Comparison of ENCODE assay signal across 18 mouse cellular contexts in the genomic region with DNA sequence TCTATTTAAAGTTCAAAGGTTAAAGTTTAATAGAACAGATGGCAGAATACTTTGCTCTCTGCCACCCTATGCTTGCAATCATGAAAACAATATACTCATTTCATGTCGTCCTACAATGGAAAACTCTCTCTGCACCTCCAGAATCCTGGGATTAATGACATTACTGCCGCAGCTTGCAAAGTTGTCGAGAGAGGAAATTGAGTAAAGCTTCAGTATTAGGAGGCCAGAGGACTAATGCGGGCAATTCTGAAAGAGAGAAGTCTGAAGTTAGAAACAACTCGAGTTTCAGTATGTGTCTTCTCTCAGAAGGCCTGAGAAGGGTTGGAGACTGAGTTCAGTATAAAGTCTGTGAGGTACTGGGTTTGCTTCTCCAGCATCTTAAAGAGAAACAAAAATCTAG.
DNase-seq lines count a peak whose midpoint lies in the region; TF ChIP-seq lines count a peak whose summit lies in the region.
"Had no signal": no experiment of that assay in that cellular context is flagged by ENCODE, and none has a peak within 500 bp of the region (broad histone marks: within the 10 kb centered on the region; RNA-seq: fewer than 3 reads in every experiment).

No protein-coding gene starts in this region.

- H3K79me2 ChIP-seq in liver, adult 2 months (ENCODE audit: control insufficient read depth, insufficient read depth, low read length), result peaks cover 14% of the 10 kb centered on the region; the same call in 1 of the 2 replicates

- 32% methylated on average over 5 of the region's 5 CpGs for WGBS in liver, adult 2 months

- peaks cover 26% of the 10 kb centered on the region for H3K4me1 ChIP-seq in liver, adult 2 months (ENCODE audit: control insufficient read depth, insufficient read depth, low read length)
- peaks cover 37% of the 10 kb centered on the region for H3K4me1 ChIP-seq in bone marrow macrophage, adult 2 months (ENCODE audit: control insufficient read depth, insufficient read depth, low read length)

- TF ChIP-seq POLR2A in liver, adult 2 months (IDR thresholded peaks at IDR 0.05; ENCODE audit: extremely low read depth, insufficient read depth, low read length), result no peak
- TF ChIP-seq POLR2A in bone marrow macrophage, adult 2 months (IDR thresholded peaks at IDR 0.05; ENCODE audit: borderline replicate concordance, low read depth, low read length), result no peak

- TF ChIP-seq CTCF in gastrocnemius, adult 2 months (IDR thresholded peaks at IDR 0.05), result no peak
- TF ChIP-seq CTCF in liver, adult 2 months (IDR thresholded peaks at IDR 0.05; ENCODE audit: low read depth, low read length), result no peak
- no peak for TF ChIP-seq CTCF in bone marrow macrophage, adult 2 months (IDR thresholded peaks at IDR 0.05; ENCODE audit: low read depth, low read length)

- H3K27ac ChIP-seq in gastrocnemius, adult 2 months, result peak overlapping the region; percentile 32; the same call in 1 of the 2 replicates
- peak overlapping the region; percentile 78 for H3K27ac ChIP-seq in liver, adult 2 months (replicated peaks; ENCODE audit: insufficient read depth, low read depth, low read length)
- H3K27ac ChIP-seq in bone marrow macrophage, adult 2 months (ENCODE audit: insufficient read depth, low read depth, low read length), result peak overlapping the region; percentile 29; the same call in 1 of the 2 replicates
- H3K27ac ChIP-seq: embryonic facial prominence, embryonic 10.5 days; forebrain, embryonic 13.5 days; heart, embryonic 13.5 days; hindbrain, embryonic 15.5 days had no signal

- H3K9ac ChIP-seq in liver, adult 2 months (ENCODE audit: low read depth, low read length), result no peak overlapping the region
- H3K9ac ChIP-seq: forebrain, embryonic 13.5 days; forebrain, postnatal 0 days; heart, embryonic 13.5 days; hindbrain, embryonic 15.5 days had no signal

- no peaks in the 10 kb centered on the region for H3K36me3 ChIP-seq in liver, adult 2 months (ENCODE audit: control insufficient read depth, insufficient read depth, low read length)
- H3K36me3 ChIP-seq: embryonic facial prominence, embryonic 10.5 days; heart, embryonic 13.5 days; hindbrain, embryonic 15.5 days had no signal

- intact Hi-C loops in gastrocnemius, adult 2 months (cut with DNase I), result no loop called here
- intact Hi-C loops in gastrocnemius, postnatal 14 days (cut with DNase I; ENCODE audit: low total_unique reads), result no loop called here

- no peak for DNase-seq in gastrocnemius, adult 2 months
- no peak for DNase-seq in gastrocnemius, postnatal 14 days
- DNase-seq in liver, adult 2 months (ENCODE audit: extremely low read depth, low read depth, low spot score), result peak; percentile 87
- no peak for DNase-seq in liver
- DNase-seq in kidney, adult 8-10 months, result no peak
- no peak for DNase-seq in right cerebral cortex, postnatal 10 days (ENCODE audit: low spot score in 2 of 2)
- DNase-seq: adrenal gland, adult 2 months; adrenal gland, postnatal 25 days; cerebellum, adult 2 months; cerebellum, postnatal 10 days; forebrain, postnatal 0 days; gastrocnemius, postnatal 10 days; heart, postnatal 36 days had no signal

- H3K4me3 ChIP-seq in gastrocnemius, adult 2 months, result no peak overlapping the region
- no peak overlapping the region for H3K4me3 ChIP-seq in liver, adult 2 months (ENCODE audit: insufficient read depth, low read depth, low read length)
- H3K4me3 ChIP-seq in bone marrow macrophage, adult 2 months (ENCODE audit: insufficient read depth, low read length), result no peak overlapping the region
- H3K4me3 ChIP-seq: embryonic facial prominence, embryonic 10.5 days; forebrain, embryonic 13.5 days; heart, embryonic 13.5 days; hindbrain, embryonic 15.5 days had no signal

- H3K27me3 ChIP-seq in liver, adult 2 months (ENCODE audit: control insufficient read depth, insufficient read depth, low read length), result no peaks in the 10 kb centered on the region
- H3K27me3 ChIP-seq: forebrain, embryonic 13.5 days; heart, embryonic 13.5 days; hindbrain, embryonic 15.5 days had no signal
